ENCODE assay signal across 8 mouse cellular contexts in genomic region chr14:123352973-123353372, GRCm38 (mm10).
A peak's percentile ranks its signal among the peaks of the same experiment; 100 is the strongest.
DNase-seq lines count a peak whose midpoint lies in the region; ATAC-seq and TF ChIP-seq lines count a peak whose summit lies in the region.

No protein-coding gene starts in this region.

- H3K4me2 ChIP-seq in hindbrain, embryonic 11.5 days (replicated peaks; ENCODE audit: low read depth, low read length), result no peak overlapping the region
- H3K4me2 ChIP-seq in limb, embryonic 13.5 days (replicated peaks), result no peak overlapping the region

- no peaks in the 10 kb centered on the region for H3K27me3 ChIP-seq in heart, embryonic 10.5 days (ENCODE audit: insufficient read depth, poor library complexity, severe bottlenecking)
- H3K27me3 ChIP-seq in E14TG2a.4 (ENCODE audit: insufficient read depth, low read length), result no peaks in the 10 kb centered on the region
- no peaks in the 10 kb centered on the region for H3K27me3 ChIP-seq in hindbrain, embryonic 11.5 days (ENCODE audit: control insufficient read depth, insufficient read depth, low read length)
- H3K27me3 ChIP-seq in limb, embryonic 13.5 days, result 0 out of 2 replicates have a peak, but pooled peaks cover 3% of the 10 kb centered on the region

- peak; percentile 51 for TF ChIP-seq CTCF in E14TG2a.4 (conservative IDR thresholded peaks at IDR 0.05; ENCODE audit: low read length)

- H3K9ac ChIP-seq in hindbrain, embryonic 11.5 days (ENCODE audit: low read depth, low read length), result no peak overlapping the region
- H3K9ac ChIP-seq in limb, embryonic 13.5 days, result no peak overlapping the region

- H3K27ac ChIP-seq in heart, embryonic 10.5 days, result no peak overlapping the region
- H3K27ac ChIP-seq in hindbrain, embryonic 11.5 days (ENCODE audit: low read depth, low read length), result no peak overlapping the region
- H3K27ac ChIP-seq in limb, embryonic 13.5 days, result no peak overlapping the region

- 18% methylated on average over 6 of the region's 6 CpGs for WGBS in heart, embryonic 10.5 days
- WGBS in hindbrain, embryonic 11.5 days, result 22% methylated on average over 6 of the region's 6 CpGs
- 6% methylated on average over 6 of the region's 6 CpGs for WGBS in limb, embryonic 13.5 days

- no peaks in the 10 kb centered on the region for H3K36me3 ChIP-seq in heart, embryonic 10.5 days
- H3K36me3 ChIP-seq in E14TG2a.4 (ENCODE audit: insufficient read depth, low read length), result no peaks in the 10 kb centered on the region
- no peaks in the 10 kb centered on the region for H3K36me3 ChIP-seq in hindbrain, embryonic 11.5 days (ENCODE audit: control insufficient read depth, insufficient read depth, low read length)
- no peaks in the 10 kb centered on the region for H3K36me3 ChIP-seq in limb, embryonic 13.5 days

- H3K4me3 ChIP-seq in heart, embryonic 10.5 days, result no peak overlapping the region
- no peak overlapping the region for H3K4me3 ChIP-seq in E14TG2a.4 (replicated peaks; ENCODE audit: low read length)
- H3K4me3 ChIP-seq in hindbrain, embryonic 11.5 days (ENCODE audit: low read depth, low read length), result no peak overlapping the region
- no peak overlapping the region for H3K4me3 ChIP-seq in limb, embryonic 13.5 days

- H3K9me3 ChIP-seq in heart, embryonic 10.5 days, result no peaks in the 10 kb centered on the region
- peaks cover 8% of the 10 kb centered on the region for H3K9me3 ChIP-seq in E14TG2a.4 (ENCODE audit: low read length)
- H3K9me3 ChIP-seq in hindbrain, embryonic 11.5 days (ENCODE audit: control insufficient read depth, low read length), result no peaks in the 10 kb centered on the region
- no peaks in the 10 kb centered on the region for H3K9me3 ChIP-seq in limb, embryonic 13.5 days

- H3K4me1 ChIP-seq in heart, embryonic 10.5 days, result no peaks in the 10 kb centered on the region
- no peaks in the 10 kb centered on the region for H3K4me1 ChIP-seq in E14TG2a.4 (replicated peaks; ENCODE audit: low read depth, low read length)
- H3K4me1 ChIP-seq in hindbrain, embryonic 11.5 days (replicated peaks; ENCODE audit: control insufficient read depth, insufficient read depth, low read length), result no peaks in the 10 kb centered on the region
- H3K4me1 ChIP-seq in limb, embryonic 13.5 days, result no peaks in the 10 kb centered on the region

- DNase-seq in heart, postnatal 4 days, result peak; percentile 26
- no peak for DNase-seq in heart, embryonic 10.5 days (ENCODE audit: low spot score)
- peak; percentile 30 for DNase-seq in cerebellum, adult 9-11 months
- peak; percentile 52 for DNase-seq in hindbrain, embryonic 11.5 days (ENCODE audit: low spot score)
- no peak for DNase-seq in spleen, adult 12 weeks (ENCODE audit: low spot score)

- peak; percentile 54; the same call in 1 of the 2 replicates for ATAC-seq in hindbrain, embryonic 11.5 days (ENCODE audit: low FRiP score)
- ATAC-seq in limb, embryonic 13.5 days (ENCODE audit: low FRiP score, low read depth), result peak; percentile 78
- no peak for ATAC-seq in erythroid progenitor cell, adult 5-6 weeks (replicated peaks; ENCODE audit: low FRiP score, poor library complexity, severe bottlenecking)

Comparison
In these comparisons a context has a peak if more than half of its experiments do, and no peak if none do; other contexts are left out.
1. DNase-seq: peak in heart, postnatal 4 days (single experiment), cerebellum, adult 9-11 months (single experiment) and hindbrain, embryonic 11.5 days (single experiment); none in heart, embryonic 10.5 days (single experiment) and spleen, adult 12 weeks (single experiment).